Mouse (Mus musculus) heart, embryonic 14.5 days (tissue): Measurements from ENCODE around the gene Dars2. TPM values are rescaled to one million over a fixed set of nuclear protein-coding genes. Genes with fewer than 3 reads are reported as not detected.
"Not testable (repeated sequence)": the region's sequence is repeated elsewhere in the genome, so short reads cannot be mapped to it uniquely, and the experiment has no call there.

Experiments used
- ATAC-seq: fragments of 200-750 bp; cut with Nextera tagmentation; 2 replicates; pipeline ENCODE4 v1.8.0; 2017; ENCODE audit warnings: low read depth, moderate TSS enrichment; ENCODE audit not compliant: insufficient number of reproducible peaks, insufficient read depth, low FRiP score
- H3K27ac ChIP-seq, 2 experiments: fragments of 200-500 bp in 1 of 2; fragments of 300-500 bp in 1 of 2; sonication (generic) in 1 of 2; replicated peaks in 1 of 2; 2 replicates each; pipeline ENCODE4 v1.5.1; 2012 to 2014; ENCODE audit warnings: low read depth in 2 of 2, low read length in 2 of 2, control low read depth in 1 of 2, mild to moderate bottlenecking in 1 of 2, mixed read lengths in 1 of 2; ENCODE audit not compliant: control insufficient read depth in 1 of 2, insufficient read depth in 1 of 2
- H3K27me3 ChIP-seq: fragments of 300-500 bp; sonication (generic); 2 replicates; pipeline ENCODE4 v1.6.1; 2014; ENCODE audit warnings: mild to moderate bottlenecking, low read length, control low read depth; ENCODE audit not compliant: control insufficient read depth, insufficient read depth
- H3K36me3 ChIP-seq: fragments of 300-500 bp; sonication (generic); 2 replicates; pipeline ENCODE4 v1.6.1; 2014; ENCODE audit warnings: mild to moderate bottlenecking, control low read depth, low read length, mixed read lengths; ENCODE audit not compliant: control insufficient read depth, insufficient read depth
- H3K4me1 ChIP-seq, 2 experiments: fragments of 200-500 bp in 1 of 2; fragments of 300-500 bp in 1 of 2; sonication (generic) in 1 of 2; 2 replicates each; pipeline ENCODE4 v1.6.1; 2012 to 2014; ENCODE audit warnings: low read length in 2 of 2, control low read depth in 1 of 2, mixed read lengths in 1 of 2; ENCODE audit not compliant: control insufficient read depth in 2 of 2, insufficient read depth in 2 of 2
- H3K4me2 ChIP-seq: fragments of 300-500 bp; sonication (generic); 2 replicates; pipeline ENCODE4 v1.6.1; 2014; ENCODE audit warnings: mild to moderate bottlenecking, low read length
- H3K4me3 ChIP-seq, 2 experiments: fragments of 200-500 bp in 1 of 2; fragments of 300-500 bp in 1 of 2; sonication (generic) in 1 of 2; 2 replicates each; pipeline ENCODE4 v1.5.1; 2012 to 2014; ENCODE audit warnings: low read length in 2 of 2, mild to moderate bottlenecking in 2 of 2, control low read depth in 1 of 2, low read depth in 1 of 2, moderate library complexity in 1 of 2; ENCODE audit not compliant: control insufficient read depth in 1 of 2, insufficient read depth in 1 of 2
- H3K9ac ChIP-seq: fragments of 300-500 bp; sonication (generic); 2 replicates; pipeline ENCODE4 v1.6.1; 2014; ENCODE audit warnings: mild to moderate bottlenecking, low read length
- H3K9me3 ChIP-seq: fragments of 300-500 bp; sonication (generic); 2 replicates; pipeline ENCODE4 v1.6.1; 2016; ENCODE audit warnings: low read length, control low read depth; ENCODE audit not compliant: control insufficient read depth
- WGBS: fragments of 180-500 bp; shearing (Covaris S2); extraction: QIAGEN DNeasy Blood & Tissue Kit; methylation state at CpG from one replicate; pipeline ENCODE4 v1.1.7; 2014; 5-methylcytosine and 5-hydroxymethylcytosine counted together
- polyA plus RNA-seq: library from polyadenylated mRNA; unstranded; fragments of >200 nt; fragmentation: Nextera tagmentation; extraction: Ambion mirVana; gene quantifications from 2 replicates; pipeline ENCODE4 v1.2.1, GENCODE M21; 2014

Dars2 gene
- polyA plus RNA-seq, 1 experiment from 2014 or later, result 34.0 TPM

- H3K9me3 ChIP-seq, result no peaks in the 10 kb centered on the region
- ATAC-seq, result no peak
- H3K36me3 ChIP-seq, result peaks cover 67% of the 10 kb centered on the region
- peak overlapping the region; percentile 63 to 68 for H3K4me3 ChIP-seq
- peak overlapping the region; percentile 91 for H3K27ac ChIP-seq
- peak overlapping the region; percentile 91 for H3K9ac ChIP-seq
- peak overlapping the region; percentile 87 for H3K4me2 ChIP-seq
- peaks cover 0 to 18% of the 10 kb centered on the region in 2 experiments; a peak in 3 of 4 replicates for H3K4me1 ChIP-seq
- whole genome bisulfite sequencing, result under 1% methylated on average over 14 of the region's 14 CpGs
- H3K27me3 ChIP-seq, result no peaks in the 10 kb centered on the region
These were observed 35.1 kb downstream of the Dars2 start for GRCm38 (mm10) chr1:161035281-161035785.

- H3K4me2 ChIP-seq, result peak within 1 kb of the TSS; percentile 87
- under 1% methylated on average over 61 of the region's 76 CpGs for WGBS
- H3K27ac ChIP-seq, result peak within 1 kb of the TSS; percentile 91
- H3K36me3 ChIP-seq, result peaks cover 71% of the 10 kb centered on the region
- H3K9me3 ChIP-seq, result no peaks in the 10 kb centered on the region
- H3K9ac ChIP-seq, result peak within 1 kb of the TSS; percentile 91
- ATAC-seq, result peak; percentile 91
- H3K4me1 ChIP-seq, result peaks cover 0 to 18% of the 10 kb centered on the region in 2 experiments; a peak in 3 of 4 replicates
- H3K27me3 ChIP-seq, result no peaks in the 10 kb centered on the region
- peak within 1 kb of the TSS; percentile 68 to 78 for H3K4me3 ChIP-seq
These were observed 35.8 kb downstream of the Dars2 start, which contains the start of gene Zbtb37 for GRCm38 (mm10) chr1:161034435-161035280. Gene Zbtb37, minus strand, starts transcription at chr1:161034849.

- Histone ChIP-seq H3K9ac (peak overlapping the region; percentile 79), H3K4me2 (peak overlapping the region; percentile 71), H3K9me3 (no peaks in the 10 kb centered on the region), H3K27ac (peak overlapping the region; percentile 89 to 91), H3K4me1 (peaks cover 0 to 18% of the 10 kb centered on the region in 2 experiments; a peak in 3 of 4 replicates), H3K27me3 (no peaks in the 10 kb centered on the region), H3K36me3 (peaks cover 71% of the 10 kb centered on the region), H3K4me3 (peak overlapping the region; percentile 68 to 78)
- no peak for ATAC-seq
- WGBS, result 2% methylated on average over 21 of the region's 21 CpGs
These were observed 36.5 kb downstream of the Dars2 start for GRCm38 (mm10) chr1:161033856-161034434.

- Histone ChIP-seq H3K4me3 (no peak overlapping the region), H3K4me1 (peaks cover 0 to 14% of the 10 kb centered on the region in 2 experiments; a peak in 3 of 4 replicates), H3K4me2 (no peak overlapping the region), H3K27ac (no peak overlapping the region), H3K36me3 (peaks cover 66% of the 10 kb centered on the region), H3K9ac (no peak overlapping the region), H3K9me3 (no peaks in the 10 kb centered on the region), H3K27me3 (no peaks in the 10 kb centered on the region)
- 92% methylated on average over 7 of the region's 7 CpGs for WGBS
- ATAC-seq, result no peak
These were observed 38.1 kb downstream of the Dars2 start for GRCm38 (mm10) chr1:161032345-161032744.

GRCm38 (mm10) chr1:161031881-161032280 lies 38.6 kb downstream of the Dars2 start:
- peaks cover 0 to 12% of the 10 kb centered on the region in 2 experiments; a peak in 3 of 4 replicates for H3K4me1 ChIP-seq
- H3K36me3 ChIP-seq, result peaks cover 66% of the 10 kb centered on the region
- no peak overlapping the region for H3K4me3 ChIP-seq
- H3K9ac ChIP-seq, result no peak overlapping the region
- ATAC-seq, result no peak
- no peaks in the 10 kb centered on the region for H3K27me3 ChIP-seq
- H3K4me2 ChIP-seq, result no peak overlapping the region
- WGBS, result 91% methylated on average over 9 of the region's 9 CpGs
- no peak overlapping the region for H3K27ac ChIP-seq
- H3K9me3 ChIP-seq, result no peaks in the 10 kb centered on the region

- peaks cover 0 to 8% of the 10 kb centered on the region in 2 experiments; a peak in 2 of 4 replicates for H3K4me1 ChIP-seq
- H3K27me3 ChIP-seq, result no peaks in the 10 kb centered on the region
- no peak overlapping the region for H3K4me2 ChIP-seq
- H3K4me3 ChIP-seq, result no peak overlapping the region
- no peak overlapping the region for H3K9ac ChIP-seq
- no peak for ATAC-seq
- H3K36me3 ChIP-seq, result peaks cover 60% of the 10 kb centered on the region
- H3K9me3 ChIP-seq, result no peaks in the 10 kb centered on the region
- 90% methylated on average over 3 of the region's 3 CpGs for WGBS
- H3K27ac ChIP-seq, result no peak overlapping the region
These were observed 40.4 kb downstream of the Dars2 start for GRCm38 (mm10) chr1:161030058-161030457.

GRCm38 (mm10) chr1:161028427-161028826 lies 42.0 kb downstream of the Dars2 start:
- 88% methylated on average over 1 of the region's 1 CpGs for WGBS
- H3K4me2 ChIP-seq, result not testable (repeated sequence)

More at GRCm38 (mm10) chr1:161028427-161028826, 42.0 kb downstream of the Dars2 start:
- not testable (repeated sequence) for H3K27ac ChIP-seq, ATAC-seq, H3K4me1 ChIP-seq, H3K9ac ChIP-seq, H3K27me3 ChIP-seq, H3K9me3 ChIP-seq, H3K4me3 ChIP-seq
- peaks cover 69% of the 10 kb centered on the region for H3K36me3 ChIP-seq
